Mouse (Mus musculus) left cerebral cortex, postnatal 4 days (tissue): ENCODE data around the gene Panx1. TPM values are rescaled to one million over a fixed set of nuclear protein-coding genes. Genes with fewer than 3 reads are reported as not detected.

Source experiments
- DNase-seq: peaks from one replicate; pipeline ENCODE4 v3.0.0-alpha.2; 2022
- intact Hi-C: fragments of 180-260 bp; cut with DNase I; formaldehyde crosslinking; loops from one replicate; pipeline ENCODE4 v1.15.1; 2025
- total RNA-seq, 2 experiments: library from RNA; stranded (reverse); gene quantifications; 2 replicates each; pipeline ENCODE4 v1.2.3; 2021

Gene Panx1
- total RNA-seq = 100 to 1,000 TPM; 131 to 140 TPM

DNA sequence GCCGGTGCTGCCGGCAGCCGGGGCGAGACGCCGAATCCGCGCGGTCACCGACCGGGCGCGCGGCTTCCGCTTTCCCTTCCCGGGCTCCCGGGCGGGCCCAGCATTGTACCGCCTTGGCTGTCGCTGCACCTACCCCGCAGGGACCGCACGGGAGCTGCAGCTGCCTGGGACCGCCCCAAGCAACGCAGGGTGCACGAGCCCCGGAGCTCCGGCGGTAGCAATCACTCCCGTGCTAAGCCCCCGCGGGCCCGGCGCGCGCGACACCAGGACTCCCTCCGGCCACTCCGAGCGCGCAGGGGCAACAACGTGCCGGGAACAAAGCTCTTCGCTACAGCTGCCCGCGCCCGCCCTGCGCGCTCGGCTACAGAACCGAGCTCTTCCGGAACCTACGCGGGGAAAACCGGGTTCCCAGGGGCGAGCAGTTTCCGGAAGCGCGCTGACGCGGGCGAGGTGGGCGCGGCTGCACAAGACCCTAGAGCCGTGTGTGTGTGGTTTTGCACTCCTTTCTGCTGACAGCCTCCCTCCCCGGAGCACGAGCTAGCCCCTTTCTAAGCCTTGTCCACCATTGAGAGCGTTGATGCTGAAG is at the start of gene Panx1:
Panx1 (minus strand) TSS at position 395 of the 586 bp plus-strand sequence.
- DNase-seq = peak; percentile 77
- intact Hi-C loops = no loop called here

DNA sequence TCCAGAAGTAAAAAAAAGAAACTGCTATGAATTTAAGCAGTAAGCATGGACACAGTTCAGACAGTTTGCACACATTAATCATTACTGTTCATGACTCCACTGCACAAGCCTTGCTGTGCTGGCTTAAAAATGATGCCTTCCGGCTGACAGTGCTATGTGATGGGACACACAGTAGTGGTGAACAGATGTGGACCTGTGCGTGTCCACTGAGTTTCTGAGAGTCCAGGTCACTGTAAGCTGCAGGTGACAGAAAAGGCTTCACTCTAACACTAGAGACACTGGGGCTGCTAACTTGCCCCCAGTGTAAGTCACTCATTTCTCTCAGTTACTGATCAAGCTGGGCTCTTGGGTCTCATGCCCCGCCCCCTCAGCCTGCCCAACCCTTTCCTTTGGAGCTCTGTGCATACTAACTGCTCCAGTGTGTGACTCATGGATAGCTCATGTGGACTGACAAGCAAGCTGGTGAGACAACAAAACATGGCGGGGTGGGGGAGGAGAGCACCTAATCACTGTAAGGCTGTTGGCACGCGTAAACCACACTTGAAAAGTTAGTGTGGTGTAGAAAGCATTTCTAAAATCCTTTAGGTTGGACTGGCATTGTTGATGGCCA is 23.5 kb upstream of the Panx1 start:
- intact Hi-C loops = no loop called here
- no peak for DNase-seq

DNA sequence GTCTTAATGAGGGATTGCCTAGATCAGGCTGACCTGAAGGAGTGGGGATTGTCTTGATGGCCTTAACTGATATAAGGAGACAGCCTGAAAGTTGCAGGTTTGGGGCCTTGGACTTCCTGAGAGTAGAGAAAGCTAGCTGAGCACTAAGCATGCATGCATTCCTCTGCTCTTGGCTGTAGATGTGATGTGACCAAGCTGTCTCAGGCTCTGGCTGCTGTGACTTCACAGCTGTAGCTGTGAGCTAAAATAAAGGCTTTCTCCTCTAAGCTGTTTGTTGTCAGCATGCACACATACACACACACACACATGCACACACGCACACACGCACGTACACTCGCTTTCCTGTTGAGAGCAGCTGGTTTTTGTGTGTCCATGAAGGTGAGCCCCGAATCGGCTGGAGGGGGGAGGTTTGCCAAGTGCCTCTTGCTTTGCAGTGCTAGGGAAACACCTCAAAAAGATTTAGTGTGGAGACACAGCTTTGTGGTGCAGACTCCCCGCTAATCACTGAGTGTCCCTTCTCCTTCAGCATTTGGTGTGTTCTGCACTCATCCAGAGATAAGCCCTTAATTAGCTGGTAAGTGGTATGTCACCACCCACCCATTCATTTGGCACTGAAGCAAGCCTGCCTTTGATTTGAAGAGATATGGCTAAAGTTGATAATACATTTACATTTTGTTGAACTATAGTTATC is 22.9 kb upstream of the Panx1 start:
- intact Hi-C loops = no loop called here
- no peak for DNase-seq

DNA sequence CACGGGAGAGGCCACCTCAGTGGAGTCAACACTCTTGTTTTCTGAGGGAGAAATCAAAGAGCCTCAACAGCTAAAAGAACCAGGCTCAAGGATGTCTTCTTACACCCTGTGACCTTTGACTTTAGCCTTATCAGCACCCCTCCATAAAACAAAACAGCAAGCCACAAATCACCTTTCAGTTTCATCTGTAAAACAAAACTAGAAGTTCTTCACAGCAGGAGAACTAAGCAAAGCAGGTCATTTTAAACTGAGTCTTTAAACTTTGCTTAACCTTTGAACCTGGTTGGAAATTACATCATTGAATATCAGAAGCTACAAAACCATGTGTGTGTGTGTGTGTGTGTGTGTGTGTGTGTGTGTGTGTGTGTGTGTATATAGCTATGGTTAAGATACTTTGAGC is 18.9 kb upstream of the Panx1 start:
- no peak for DNase-seq
- intact Hi-C loops = no loop called here

DNA sequence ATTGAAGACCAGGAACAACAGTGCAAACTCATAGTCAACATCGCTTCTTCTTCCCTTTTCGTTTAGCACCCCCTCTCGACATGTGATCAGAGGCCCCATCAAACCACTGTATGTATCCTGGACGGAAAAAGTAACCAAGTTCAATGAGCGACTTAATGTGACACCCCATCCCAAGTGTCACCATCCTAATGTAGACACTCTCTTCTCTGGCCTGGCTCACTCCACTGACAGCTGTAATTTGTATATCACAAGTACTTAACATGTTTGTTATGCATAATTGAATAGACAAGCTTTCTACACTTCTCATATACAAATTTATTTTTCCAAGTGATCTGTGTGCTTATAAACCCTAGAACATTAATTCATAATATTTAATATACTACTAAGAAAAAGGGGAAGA is 15.6 kb upstream of the Panx1 start:
- intact Hi-C loops = no loop called here
- no peak for DNase-seq

DNA sequence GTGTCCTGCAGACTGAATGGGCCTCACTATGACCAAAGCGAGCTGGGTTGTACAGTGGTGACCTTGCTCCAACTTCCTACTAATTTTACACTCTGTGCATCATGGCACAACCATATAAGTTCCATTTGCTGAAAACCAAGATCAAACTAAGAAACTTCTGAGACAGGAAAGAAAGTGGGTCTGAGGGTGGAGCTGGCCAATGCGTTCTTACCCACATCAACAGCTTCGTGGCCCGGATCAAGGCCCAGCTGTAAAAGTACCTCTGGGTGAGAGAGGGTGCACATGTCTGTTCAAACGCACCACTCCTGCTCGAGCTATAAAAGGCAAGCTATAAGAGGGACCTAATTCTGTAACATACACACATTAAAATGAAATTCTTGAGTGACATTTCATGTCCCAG is 14.7 kb upstream of the Panx1 start:
- DNase-seq = no peak
- intact Hi-C loops = no loop called here

DNA sequence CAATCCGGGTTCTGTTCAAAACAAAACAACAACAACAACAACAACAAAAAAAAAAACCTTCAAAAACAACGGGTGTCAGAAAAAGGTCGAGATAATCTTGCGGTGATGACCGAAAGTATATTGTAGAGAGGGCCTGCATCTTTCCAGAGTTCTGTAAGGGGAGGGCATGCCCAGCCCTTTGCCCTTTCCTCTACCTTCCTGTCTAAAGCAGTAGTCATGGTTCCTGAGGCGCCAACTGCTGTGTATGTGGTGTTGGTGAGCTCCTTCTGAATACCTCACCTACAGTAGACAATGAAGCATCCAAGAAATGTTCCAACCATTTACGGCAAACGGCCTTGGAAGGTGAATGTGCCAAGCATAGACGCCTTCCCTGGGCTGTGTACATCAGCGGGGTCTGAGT is 462 bp upstream of the Panx1 start:
- intact Hi-C loops = no loop called here
- DNase-seq = no peak

DNA sequence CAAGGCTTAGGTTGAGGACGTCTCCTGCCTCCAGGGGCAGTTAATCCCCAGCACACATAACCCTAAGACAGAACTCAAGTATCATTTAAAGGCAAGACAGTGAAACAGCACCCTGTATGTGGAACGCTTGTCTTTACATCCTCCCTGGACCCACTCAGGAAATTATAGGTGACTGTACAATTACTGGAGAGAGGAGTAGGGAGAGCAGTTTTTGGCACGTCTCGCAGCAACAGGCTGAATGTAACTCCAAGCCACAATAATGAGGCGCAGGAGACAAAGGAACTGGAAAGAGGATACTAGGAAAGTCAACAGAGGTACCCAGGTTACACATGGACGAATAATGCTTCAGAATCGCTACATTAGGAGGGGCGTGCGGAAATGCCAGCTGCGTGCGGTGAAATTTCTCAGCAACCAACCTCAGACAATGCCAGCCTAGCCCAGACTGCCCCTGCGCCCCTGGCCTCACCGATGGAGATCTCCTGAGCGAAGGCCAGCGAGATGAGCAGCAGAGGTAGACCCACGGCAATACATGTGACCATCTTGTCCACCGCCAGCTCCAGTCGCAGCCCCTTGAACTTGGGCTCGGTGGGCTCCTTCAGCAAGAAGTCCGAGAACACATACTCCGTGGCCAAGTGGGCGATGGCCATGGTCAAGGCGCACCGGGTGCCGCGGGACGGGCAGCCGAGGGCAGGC is 741 bp downstream of the Panx1 start:
- peak; percentile 39 for DNase-seq
- intact Hi-C loops = no loop called here

DNA sequence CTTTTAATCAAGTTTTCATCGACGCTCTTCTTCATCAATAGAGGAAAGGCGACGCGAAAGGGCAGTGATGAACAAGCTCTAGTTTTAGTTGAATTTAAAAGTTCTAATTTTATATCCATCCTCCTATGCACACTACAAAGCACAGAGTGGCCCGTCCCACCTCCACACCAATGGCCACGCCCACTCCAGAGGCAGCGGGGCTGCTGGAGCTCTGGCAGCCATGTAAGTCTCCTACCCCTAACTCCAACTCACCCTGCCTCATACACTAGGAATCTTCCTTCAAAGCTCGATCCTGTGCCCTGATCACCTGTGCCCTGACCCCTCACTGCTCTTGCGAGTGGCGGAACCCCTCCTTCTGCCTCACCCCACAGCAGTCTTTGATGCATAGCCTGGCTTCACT is 3.7 kb downstream of the Panx1 start:
- intact Hi-C loops = no loop called here
- no peak for DNase-seq

DNA sequence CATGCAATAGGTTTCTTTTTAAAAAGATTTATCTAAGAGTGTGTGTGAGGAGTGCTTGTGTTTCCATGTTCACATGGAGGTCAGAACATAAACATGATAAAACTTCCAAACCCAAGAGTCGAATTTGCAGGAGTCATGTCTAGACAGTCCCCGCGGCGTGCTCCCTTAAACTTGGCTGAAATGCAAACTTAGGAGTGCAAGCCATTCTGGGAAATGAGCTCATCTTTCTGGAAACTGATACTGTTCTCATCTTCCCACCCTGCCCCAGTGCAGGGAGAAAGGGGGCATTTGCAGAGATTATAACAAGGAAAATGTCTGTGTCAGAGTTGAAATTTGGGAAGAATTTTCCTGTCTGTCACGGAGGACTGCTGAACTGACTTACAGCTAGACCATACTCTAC is 5.4 kb downstream of the Panx1 start:
- DNase-seq = no peak
- intact Hi-C loops = no loop called here

DNA sequence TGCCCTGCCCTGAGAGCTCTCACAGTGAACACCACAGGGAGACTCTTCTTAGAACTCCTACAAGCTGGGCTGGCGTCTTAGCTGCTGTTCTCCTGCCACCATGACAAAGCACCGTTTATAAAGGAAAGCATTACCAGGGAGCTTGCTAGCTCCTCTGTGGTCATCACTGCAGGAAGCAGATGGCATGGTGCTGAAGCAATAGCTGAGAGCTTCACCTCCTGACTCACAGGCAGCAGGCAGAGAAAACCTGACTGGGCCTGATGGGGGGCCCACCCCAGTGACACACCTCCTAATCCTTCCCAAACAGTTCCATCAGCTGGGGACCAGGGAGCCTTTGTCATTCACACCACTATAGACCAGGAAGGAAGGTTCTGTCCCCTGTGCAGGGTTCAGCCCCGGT is 7.6 kb downstream of the Panx1 start:
- no peak for DNase-seq
- intact Hi-C loops = no loop called here

DNA sequence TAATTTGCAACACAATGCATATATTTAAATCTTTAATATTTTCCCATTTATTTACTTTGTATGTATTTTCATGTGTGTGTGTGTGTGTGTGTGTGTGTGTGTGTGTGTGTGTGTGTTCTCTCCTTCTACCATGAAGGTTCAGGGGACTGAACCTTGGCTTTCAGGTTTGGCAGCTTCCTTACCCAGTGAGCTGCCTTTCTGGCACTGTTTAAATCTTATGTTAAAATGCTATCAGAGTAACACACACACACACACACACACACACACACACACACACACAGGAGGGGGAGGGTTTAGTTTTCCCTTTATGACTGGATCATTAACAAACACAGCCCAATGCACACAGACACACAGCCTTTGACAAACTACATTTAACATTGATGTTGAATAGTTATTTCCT is 8.0 kb downstream of the Panx1 start:
- DNase-seq = no peak
- intact Hi-C loops = no loop called here

DNA sequence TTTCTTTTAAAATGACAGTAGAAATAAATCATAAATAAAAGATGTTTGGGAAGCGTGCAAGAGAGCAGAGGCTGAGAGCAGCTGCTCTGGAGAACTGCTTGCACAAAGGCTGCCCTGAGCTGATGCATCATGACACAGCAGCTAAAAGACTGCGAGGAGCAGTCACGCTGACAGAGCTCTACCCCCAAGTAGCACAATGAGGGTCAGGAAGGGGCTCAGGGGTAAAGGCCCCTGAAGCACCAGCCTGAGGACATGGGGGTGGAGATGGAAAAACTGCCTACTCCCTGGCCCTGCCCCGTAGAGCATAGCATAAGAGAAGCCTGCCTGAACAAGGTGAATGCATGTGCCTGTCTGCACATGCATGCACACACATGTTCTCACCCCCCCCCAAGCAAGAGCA is 8.5 kb downstream of the Panx1 start:
- intact Hi-C loops = no loop called here
- no peak for DNase-seq

DNA sequence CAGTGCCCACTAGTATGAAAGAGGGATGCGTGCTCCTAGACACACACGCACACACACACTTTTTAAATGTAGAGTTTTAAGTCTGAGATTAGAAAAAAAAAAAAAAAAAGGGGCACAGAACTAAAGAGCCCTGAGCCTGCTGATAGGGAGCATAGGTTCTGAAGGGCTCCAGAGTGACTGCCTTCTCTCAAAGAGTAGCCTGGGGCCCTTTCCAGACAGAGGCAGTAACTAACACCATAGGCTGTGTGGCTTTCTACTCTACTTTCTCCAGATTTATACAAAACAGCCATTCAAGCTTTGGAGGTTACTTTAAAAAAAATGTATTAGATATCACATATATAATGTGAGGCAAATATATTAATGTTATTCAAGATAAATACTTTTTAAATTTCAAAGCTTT is 8.9 kb downstream of the Panx1 start:
- no peak for DNase-seq

DNA sequence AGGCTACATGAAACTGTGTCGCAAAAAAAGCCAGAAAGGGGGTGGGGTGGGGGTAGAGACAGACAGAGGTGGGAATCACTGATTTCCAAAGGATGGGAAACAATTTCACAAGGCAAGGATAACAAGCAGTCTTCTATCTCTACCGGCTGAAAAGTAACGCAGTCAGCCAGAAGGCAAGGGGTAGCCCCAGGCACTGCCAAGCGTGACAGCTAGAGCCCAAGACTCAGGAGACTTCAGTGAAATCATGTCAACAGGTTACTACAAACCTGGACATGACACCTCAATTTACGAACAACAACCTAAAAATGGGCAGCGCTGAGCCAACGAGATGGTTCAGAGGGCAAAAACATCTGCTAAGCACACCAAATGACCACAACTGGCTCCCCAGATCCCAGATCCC is 9.3 kb downstream of the Panx1 start:
- DNase-seq = no peak
- intact Hi-C loops = no loop called here

More for the DNA sequence above, 8.9 kb downstream of the Panx1 start:
- intact Hi-C loops = no loop called here

DNA sequence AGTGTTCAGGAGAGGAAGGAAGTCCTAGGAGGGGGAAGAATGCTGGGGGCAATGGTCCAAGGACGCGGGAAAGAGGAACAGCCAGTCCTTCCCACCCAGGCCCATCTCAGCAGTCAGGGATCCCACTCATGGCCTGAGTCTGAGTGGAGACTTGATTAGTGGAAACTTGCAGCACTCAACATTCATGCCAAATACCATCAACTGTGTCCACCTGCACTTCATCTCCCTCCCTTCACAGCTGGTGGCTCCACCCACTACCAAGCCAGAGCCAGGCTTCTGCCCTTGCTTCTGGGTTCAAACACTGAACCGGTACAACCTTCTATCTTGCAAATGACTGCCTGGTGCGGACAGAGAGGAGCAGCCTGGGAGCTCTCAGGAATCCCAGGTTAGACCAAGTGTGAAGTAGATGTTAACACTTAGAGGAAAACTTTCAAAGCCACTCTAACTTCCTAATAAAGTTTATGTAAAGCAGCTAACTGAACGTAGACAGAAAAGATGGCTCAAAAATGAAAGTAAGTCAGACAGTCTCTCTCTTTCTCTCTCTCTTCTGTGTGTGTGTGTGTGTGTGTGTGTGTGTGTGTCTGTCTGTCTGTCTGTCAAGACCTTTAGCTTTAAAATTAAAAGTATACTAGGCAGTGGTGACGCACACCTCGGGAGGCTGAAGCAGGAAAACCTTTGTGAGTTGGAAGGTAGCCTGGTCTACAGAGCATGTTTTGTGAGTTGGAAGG is 10.6 kb downstream of the Panx1 start:
- DNase-seq = no peak
- intact Hi-C loops = no loop called here

DNA sequence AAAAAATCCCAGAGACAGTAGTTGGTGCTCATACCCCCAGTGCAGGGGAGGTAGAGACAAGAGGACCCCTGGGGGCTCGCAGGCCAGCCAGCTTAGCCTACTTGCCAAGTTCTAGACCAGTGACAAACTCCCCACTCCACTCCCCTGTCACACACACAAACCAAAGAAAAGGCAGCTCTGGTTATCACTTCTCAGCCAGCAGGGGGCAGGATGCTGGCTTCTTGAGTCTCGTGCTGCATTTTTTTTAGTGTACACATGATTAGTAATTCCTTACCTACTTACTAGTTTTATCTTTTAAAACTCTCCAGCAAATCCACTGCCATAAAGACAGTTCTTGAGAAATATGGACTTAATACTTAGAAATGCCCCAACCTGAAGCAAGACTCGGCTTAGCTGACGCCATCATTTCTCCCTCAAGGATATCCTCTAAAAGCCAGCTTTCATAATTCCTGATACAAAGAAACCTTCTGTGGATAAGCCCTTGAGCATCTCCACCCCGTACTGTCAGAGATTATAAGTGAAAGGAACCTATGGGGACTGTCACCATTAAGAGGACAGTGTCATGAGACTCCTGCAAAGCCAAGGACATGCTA is 11.6 kb downstream of the Panx1 start:
- no peak for DNase-seq
- intact Hi-C loops = no loop called here

DNA sequence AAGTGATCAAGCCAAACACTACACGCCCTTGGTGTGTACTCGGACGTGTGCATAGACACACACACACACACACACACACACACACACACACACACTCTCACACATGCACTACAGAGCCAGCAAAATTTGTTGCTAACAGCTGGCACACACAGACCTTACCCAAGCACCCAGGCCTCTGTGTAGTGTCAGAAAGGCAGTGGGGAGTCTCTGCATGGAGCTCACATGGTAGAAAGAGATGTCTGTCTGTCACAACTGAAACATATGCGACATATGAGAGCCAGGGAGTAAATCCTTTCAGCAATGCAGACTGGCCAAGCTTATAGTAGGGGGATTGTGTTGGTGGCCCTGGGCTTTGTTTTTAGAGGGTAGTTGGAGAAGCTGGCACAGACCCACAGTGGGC is 12.5 kb downstream of the Panx1 start:
- no peak for DNase-seq
- intact Hi-C loops = no loop called here

DNA sequence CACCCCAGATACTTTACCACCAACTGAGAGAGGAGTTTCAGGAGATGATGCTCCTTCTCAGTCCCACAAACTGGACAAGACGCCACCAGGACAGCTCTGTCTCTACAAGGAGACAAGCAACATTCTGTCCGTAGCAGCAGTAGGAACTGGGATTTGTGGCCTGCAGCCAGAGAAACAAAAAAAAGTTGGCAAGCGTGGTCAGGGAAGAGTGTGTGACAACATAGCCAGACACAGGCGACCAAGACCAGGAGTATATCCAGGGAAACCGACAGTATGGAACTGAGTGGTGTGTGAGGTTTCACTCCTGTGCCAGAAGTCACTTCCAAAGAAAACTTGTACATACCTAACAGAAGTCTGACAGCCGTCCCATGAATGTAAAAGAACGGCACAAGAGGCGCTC is 14.5 kb downstream of the Panx1 start:
- intact Hi-C loops = no loop called here
- DNase-seq = peak; percentile 78

DNA sequence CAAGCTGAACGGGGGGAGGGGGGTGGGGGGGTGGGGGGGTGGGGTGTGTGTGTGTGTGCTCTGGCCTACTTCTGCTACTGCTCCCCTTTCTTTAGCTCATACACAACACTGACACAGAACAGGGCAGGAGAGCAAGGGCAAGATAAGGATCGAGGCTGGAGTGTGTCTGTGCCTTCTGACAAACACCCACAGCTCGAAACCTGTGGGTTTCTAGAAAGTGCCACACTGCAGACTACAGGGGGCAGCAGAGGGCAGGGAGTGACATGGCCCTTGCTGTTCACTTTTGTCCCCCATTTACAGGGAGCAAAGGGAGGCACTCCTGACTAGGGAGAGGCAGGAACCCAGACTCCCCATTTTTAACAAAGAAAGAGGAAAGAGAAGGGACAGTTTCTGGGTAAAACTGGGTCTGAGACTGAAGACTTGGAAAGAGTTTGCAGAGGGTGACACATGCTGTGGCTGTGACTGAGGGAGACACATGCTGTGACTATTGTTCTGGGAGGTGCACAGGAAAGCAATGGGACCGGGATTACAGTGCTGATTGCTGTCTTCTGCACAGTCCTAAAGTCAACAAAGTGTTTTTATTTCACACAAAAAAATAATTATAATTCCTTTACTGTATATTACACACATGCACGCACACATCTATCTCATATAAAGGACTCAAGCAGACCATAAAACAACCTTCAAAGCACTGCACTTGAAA is 16.1 kb downstream of the Panx1 start:
- peak; percentile 67 for DNase-seq
- intact Hi-C loops = no loop called here
